Mouse (Mus musculus) heart, postnatal 4 days (tissue): ENCODE data around the gene Gm20532. TPM values are rescaled to one million over a fixed set of nuclear protein-coding genes. Genes with fewer than 3 reads are reported as not detected.

Experiments
- DNase-seq: peaks from one replicate; pipeline ENCODE4 v3.0.0; 2021
- total RNA-seq, 2 experiments: library from RNA; stranded (reverse); gene quantifications; 2 replicates each; pipeline ENCODE4 v1.2.3; 2021

Gene Gm20532
- total RNA-seq, 2 experiments from 2014 or later, result not detected

DNA sequence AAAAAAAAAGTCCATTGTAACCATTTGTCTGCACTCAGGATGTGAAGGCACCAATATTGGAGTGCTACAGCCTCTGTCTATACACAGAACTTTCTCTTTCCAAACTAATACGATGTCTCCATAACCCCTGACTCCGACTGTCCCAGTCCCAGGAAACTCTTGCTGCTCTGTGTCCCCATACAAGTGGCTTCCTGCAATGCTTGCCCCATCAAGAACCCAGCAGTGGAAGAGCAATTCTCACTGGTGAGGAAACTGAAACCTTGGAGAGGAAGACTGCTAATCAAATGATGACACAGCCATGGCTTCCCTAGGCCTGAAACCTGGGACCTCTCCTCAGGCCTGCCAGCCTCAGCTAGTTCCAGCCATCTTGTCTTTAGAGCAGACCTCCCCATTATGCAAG, 11.4 kb downstream of the Gm20532 start:
- no peak for DNase-seq

DNA sequence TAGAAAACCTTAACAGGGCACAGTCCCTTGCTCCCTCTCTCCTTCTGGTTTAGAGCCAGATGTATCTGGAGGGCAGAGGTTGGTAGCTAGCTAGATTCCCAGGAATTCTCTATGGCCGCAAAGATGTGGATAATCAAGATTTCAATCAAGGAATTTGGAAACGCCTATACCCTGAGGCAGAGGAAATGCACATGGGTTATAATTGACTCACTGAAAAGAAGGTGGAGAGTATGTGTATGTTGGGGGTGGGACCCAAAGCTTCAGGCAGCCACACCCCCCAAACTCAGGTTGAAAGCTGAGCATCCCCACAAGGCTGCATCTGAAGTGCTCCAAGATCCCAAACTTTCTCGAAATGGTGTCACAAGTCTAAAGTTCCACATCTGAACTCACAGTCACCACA, 12.0 kb downstream of the Gm20532 start:
- no peak for DNase-seq

DNA sequence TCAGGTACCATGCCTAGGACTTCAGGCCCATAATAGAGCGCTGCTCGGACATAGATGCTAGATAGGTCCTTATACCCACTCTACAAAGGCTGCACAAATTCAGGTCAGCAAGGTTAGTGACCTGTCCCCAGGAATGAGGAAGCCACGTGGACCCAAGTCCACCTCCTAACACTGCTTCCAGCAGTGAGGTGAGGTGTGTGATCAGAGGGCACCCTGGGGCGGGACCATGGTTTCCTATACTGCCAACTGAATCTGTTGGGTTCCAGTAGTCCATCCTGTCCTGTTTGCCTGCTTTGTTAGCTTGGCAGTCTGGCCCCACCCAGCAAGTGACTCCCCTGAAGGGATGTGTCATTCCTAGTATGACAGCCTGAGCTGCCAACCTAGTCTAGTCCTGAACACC, 13.5 kb downstream of the Gm20532 start:
- DNase-seq, result no peak

DNA sequence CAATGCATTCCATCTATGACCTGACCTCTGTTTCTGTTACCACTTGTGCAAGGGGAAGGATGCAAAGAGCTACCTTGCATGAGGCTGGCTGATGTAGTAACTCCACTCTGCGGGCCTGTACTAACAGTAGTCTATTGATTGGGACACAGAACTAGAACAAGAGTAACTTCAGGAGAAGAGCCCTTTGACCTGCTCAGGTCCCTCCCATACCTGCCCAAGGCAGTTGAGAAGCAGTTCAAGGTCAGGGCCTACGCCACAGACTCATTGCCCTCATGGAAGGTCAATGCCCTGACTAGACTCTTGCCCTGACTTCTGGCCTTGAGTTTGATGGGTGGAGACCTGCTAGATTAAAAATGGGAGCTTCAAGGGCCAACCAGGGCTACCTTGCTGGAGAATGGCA, 14.2 kb downstream of the Gm20532 start:
- no peak for DNase-seq

DNA sequence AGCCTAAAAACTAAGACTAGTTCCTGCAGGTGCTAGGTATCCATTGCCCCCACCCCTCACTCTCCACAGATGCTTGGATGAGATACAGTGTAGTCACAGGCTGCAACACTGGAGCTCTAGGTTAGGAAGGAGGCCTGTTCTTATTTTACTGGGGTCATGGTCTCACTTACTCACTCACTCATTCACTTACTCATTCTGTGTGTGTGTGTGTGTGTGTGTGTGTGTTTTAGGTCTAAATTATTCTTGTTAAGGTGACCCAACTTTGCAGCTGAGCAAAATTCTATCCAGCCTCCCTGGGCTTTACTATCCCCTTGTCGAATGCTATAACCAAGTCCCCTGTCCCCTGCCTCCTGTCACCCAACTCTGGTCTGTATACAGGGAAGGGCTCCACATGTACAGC, 15.2 kb downstream of the Gm20532 start:
- DNase-seq, result no peak

DNA sequence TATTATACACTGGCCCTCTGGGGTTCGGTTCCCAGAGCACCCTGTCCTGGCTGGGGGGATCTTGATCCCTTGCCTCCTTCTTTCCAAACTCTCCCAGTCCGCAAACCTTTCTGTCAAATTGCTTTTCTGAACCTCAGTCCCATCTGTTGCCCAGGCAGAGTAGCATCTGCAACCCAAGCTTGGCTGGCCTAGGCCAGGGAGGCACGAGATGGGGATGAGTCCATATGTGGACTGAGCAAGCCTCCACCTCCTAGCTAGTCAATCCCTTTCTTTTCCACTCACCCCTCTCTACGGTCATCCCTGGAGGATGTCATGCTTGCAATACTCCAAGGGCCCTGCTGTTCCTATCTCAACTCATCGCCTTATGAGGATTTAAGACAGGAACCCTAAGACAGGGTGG, 16.2 kb downstream of the Gm20532 start:
- no peak for DNase-seq

DNA sequence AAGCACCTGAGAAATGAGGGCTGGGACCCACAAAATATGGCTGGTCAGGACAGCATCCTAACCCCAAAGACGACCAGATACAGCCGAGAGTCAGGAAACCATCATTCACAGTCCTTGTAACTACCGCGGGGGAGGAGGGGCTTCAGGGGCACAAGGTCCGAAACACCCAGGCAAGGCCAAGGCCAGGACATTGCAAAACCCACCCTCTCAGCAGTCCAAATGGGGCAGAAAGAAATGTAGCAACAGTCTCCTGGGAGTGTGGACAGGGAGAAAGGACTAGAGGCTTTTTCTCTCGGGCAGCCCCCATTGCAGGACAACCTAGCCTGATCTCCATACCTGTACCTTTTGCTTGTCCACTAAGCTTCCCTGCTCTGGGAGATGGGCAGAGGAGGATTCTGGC, 16.7 kb downstream of the Gm20532 start:
- no peak for DNase-seq

DNA sequence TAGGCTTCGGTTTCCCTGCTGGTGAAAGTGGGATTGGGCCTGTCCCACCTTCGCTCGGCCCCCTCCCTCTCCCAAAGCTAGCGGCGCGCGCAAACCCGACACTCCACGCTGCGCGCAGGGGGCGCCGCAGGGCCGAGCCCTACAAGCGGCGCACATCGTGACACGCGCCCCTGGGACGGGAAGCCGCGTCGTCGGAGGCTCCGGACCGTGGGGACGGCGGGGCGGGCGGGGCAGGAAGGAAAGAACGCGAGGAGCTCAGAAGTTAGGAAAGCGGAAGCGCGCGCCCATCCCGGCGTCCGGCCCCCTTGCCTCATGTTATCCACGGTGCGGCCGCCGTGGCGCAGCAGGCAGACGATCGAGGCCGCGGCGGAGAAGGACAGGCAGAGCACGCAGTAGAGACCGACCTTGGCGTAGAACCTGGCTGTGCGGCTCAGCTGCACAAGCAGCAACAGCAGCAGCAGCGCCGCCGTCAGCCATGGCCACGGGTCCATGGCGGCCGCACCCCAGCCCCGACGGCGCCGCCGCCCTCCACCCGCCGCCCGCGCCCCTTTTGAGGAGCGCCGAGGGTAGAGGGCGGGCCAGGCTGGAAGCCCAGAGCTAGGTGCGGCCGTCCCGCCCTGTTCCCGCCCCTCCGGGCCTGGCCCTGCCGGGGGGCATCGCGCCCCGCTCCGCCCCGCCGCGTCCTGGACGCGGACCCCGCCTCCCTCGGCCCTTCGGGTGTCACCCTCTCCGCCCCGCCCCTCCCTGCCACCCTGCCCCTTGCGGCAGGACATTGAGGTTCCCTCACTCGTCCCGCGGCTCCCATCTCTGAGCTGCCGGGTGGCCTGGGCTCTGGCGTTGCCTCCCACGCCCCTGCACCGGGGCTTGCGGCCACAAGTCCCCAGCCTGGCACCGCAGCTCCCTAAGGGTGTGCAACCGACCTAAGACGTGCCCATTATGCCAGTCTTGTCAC, 17.6 kb downstream of the Gm20532 start, which contains the start of gene Agpat2:
Gene Agpat2 (minus strand): TSS at position 698 of the 952 bp plus-strand sequence.
- DNase-seq, result peak; percentile 86

DNA sequence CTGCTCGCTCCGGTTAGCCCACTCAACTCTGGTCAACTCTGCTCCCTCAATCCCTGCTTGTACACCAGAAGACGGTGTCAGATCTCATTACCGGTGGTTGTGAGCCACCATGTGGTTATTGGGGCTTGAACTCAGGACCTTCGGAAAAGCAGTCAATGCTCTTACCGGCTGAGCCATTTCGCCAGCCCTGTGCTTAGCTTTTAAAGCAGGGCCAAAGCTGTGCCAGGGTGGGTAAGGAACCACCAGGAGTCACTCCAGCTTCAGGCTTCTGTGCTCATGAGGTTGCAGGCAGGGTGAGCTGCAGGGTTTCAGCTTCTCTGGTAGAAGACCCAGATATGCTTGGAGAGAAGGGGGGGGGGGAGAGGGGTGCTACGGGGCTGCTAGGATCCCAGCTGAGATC, 18.9 kb downstream of the Gm20532 start:
- DNase-seq, result no peak

DNA sequence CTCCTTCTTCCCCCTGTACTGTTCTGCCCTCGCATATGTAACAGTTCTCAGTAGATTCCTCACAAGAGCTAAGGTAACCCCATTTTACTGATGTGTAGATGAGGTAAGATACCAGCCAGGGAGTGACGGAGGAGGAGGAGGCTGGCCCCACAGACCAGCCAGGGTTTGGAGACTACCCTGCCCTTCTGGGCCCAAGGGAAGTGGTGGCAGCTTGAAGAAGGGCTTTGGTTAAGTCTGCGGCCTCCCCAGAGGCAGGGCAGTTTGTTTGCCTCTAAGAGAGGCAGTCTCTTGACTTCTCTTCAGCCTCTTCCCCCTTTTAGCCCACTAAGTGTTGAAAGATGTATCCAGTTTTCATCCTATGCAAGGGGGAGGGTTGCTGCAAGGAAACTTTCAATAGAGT, 20.1 kb downstream of the Gm20532 start:
- DNase-seq, result no peak

DNA sequence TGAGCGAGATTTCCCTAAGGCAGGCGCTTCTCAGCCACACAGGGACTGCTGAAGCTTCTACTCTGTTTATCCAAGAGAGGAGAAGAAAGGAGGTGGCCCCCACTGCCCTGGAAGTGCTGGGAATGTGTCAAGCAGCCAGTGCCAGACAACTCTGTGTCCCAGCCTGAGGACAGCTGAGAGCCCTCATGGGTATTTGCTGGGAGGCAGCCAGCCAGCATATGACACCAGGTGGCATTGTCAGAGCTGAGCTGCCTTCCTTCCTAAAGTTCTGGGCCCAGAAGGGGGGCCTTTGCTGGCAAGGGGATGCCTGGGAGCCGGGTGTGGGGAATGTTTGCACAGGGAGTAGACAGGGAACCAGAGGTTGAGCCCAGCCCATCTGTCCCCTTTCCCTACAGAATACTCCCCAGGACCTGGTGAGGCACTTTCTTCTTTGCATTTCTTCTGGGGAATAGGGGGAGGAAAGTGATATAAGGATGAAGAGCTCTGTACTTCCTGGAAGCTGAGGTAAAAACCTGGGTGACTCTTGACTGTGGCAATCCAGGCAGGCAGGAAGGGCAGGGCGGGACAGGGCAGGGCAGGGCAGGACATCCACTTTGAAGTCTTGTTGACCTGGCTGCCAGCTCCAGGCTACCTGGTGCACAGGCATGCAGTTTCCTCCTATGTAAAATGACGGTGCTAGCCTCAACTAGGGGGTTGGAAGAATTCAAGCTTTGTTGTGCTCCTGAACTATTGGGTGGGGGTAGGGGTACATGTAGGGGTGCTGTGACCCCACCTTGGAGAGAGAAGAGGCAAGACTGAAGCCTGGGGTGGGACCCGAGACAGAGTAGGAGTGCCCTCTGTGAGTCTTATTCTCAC, 20.8 kb downstream of the Gm20532 start:
- DNase-seq, result peak; percentile 79

DNA sequence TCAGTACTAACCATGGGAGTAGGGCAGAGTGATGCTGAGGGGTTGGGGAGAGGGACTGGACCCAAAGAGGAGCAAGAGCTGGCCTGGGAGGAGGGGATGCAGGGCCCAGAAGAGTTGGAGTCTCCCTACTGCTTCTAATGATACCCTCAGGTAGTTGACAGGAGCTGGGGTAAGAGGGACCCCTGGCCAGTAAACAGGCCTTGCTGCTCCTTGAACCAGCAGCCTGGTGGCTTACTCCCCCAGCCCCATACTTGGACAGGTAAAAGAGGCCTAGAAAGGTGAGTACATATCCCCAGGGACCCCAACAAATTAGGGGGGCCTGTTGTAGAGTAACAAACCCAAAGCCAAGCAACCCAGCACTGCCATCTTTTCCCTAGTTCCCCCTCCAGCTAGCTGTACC, 22.3 kb downstream of the Gm20532 start:
- DNase-seq, result no peak

DNA sequence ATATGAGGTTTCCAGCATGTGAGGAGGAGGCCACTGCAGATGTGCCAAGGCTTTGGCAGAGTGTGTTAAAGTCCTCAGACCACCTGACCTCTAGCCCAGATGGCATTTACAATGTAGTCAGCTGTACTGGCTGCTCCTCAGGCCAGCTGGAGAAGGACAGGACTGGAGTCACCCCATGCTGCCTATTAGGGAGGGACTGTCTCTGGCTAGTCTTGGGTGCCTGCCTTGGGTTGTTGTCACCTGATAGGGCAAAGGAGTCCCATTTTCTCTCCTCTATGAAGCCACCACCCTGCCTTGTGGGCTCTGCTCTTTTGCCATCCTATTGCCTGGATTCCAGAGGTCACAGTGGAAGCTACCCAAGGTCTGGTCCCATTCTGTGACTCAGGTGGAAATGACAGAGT, 22.8 kb downstream of the Gm20532 start:
- DNase-seq, result peak; percentile 42

DNA sequence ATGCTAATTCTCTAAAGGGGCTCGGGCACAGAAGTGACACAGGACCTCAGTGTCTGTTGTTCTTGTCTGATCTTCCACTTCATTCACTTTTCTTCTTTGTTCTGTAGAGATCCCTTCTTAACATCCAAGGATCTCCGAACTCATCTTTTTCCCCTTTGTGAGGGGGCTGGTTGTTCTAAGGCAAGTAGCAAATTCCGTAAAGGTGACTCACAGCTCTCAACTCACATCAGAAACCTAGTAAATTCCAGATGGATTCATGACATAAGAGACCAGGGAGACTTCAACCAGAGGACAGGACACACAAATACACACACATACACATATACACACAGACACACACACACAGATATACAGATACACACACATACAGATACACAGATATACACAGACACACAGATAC, 24.1 kb downstream of the Gm20532 start:
- DNase-seq, result no peak

DNA sequence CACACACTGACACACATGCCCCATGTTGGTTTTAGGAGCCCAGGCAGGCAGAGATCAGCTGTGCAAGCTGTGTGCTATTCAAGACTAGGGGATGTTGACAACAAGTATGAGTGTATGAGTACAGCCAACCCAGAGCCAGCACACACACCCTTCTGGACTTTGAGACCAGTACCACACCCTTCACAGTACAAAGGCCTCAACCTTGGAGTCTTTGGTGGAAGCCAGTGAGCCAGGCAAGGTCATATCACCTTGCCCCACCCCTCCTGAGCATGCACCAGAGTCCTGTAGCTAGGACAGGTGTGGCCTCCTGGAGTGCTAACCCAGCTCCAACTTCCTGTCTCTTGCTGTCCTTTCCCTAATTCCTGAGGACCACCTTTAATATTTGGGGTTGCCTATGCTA, 24.6 kb downstream of the Gm20532 start:
- no peak for DNase-seq

DNA sequence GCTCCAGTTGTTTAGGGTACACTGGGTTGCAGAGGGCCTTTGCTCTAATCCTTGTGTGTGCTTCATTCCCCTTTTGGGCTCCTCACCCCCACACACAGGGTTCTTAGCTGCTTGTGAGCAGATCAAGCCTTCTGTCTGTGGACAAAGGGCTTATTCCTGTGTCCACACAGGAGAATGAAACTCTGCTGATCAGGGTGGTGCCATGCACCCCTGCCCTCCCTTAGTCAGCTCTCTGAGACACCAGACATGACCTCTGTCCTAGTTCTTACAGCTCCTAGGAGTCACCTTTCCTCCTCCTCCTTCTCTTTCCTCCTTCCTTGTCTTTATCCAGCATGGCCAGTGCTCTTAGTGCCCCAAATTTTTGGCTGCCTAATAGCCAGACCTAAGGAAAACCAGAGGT, 25.5 kb downstream of the Gm20532 start:
- no peak for DNase-seq

DNA sequence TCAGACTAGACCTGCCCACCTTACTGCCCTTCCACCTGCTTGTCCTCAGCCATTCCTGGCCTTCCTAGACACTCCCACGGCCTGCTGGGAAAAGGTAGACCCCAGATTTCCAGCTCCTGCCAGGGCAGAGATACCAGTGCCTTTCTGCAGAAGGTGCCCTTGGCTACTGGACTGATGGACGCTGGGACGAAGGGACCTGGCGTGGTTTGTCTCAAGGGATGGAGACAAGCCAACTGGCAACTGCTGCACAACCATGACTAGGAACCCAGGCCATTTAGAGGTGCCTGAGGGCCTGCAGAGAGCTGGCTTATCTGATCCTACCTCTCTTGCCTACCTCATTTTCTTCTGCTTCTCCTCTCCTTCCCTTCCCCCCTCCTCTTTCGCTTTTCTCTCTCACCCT, 28.5 kb downstream of the Gm20532 start:
- DNase-seq, result peak; percentile 39

DNA sequence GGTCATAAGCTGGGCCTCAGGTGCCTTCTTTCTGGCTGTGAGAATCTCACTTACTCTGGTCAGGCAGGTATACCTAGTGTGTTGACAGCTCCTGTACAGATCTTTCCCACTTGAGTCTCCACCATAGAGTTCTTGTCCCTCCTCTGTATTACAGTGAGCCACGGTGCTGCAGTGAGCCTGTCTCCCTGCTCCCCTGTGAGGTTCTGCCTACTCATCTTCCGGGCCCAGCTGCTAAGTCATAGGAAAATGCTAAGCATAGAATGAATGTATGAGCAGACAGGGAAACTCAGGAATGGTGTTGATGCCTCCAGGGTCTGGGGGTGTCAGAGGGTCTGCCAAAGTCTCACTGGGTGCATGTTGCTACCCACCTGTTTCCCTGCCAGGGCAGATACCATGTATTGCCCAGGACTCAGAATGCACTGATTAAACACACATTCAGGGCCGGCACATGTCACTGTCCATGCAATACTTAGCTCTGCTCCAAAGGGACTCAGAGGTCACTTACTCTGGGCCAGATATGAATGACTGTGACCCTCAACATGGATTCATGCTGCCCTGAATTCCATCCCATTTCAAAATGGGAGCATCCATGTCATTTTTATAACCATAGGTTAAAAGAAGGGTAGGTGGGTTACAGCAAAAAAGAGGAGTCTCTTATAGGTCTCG, 29.2 kb downstream of the Gm20532 start:
- no peak for DNase-seq

DNA sequence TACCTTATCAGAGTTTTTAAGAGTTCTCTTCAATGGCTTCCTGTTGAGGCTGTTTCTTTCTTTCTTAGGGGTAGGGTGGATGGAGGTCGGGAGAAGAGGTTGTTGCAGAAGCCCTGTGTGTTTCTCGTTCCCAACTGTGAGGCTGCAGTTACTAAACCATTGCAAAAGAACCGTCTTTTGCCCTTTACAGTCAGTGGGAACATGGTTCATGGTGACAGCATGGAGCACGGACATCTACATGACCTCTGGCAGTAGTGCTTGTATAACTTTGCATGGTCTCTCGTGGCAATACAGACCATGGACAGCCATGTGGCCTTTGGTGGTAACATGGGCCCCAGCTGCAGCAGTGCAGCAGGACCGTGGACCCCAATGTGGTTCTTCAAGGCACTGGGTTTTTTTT, 30.9 kb downstream of the Gm20532 start:
- DNase-seq, result no peak

DNA sequence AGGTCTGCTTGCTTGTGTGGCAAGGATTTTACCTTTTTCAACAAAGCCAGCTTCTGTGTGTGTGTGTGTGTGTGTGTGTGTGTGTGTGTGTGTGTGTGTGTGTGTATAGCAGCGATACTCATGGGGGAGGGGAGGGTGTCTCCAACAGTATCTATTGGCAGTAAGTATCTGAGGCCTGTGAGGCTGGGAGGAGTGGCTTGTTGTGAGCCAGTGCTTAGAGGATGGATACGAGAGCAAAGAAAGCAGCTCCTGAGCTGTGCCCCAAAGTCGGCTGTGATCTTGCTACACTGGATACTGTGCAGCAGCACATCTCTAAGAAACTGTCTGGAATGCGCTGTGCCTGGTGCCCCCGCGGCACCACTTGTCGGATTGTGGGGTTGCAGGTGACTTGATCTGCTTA, 31.5 kb downstream of the Gm20532 start:
- DNase-seq, result no peak

DNA sequence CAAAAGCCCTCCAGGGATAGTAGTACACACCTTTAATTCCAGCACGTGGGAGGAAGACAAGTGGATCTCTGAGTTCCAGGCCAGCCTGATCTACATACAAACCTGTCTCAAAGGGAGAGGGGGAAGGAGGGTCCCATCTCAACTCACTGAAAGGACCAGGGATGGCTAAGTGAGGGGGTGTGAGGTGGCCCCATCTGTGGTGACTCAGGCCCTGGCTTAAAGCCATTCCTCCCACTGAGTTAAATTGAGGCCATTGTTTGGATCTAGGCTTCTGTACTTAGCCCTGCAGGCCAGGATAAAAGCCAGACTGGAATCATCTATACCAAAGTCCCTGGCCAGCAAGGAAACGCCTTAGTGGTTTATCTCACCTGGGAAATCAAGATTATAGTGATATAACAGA, 34.8 kb downstream of the Gm20532 start:
- no peak for DNase-seq

DNA sequence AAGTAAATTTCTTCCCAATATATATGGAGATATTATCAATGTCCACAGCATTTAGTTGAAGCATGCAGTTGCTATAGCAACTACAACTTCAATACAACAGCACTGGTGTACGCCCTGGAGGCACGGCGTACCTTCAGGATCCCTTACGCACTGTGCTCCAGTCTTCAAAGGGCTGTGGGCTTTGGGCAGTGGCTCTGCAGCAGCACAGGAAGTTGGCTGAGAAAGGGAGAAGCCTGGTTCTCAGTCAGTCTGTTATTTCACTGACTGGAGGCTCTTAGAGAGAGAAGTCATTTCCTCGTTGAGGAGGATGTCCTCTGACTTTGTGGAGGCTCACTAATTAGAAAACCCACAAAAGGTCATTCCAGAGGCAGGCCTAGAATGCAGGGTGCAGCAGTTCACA, 36.5 kb downstream of the Gm20532 start:
- no peak for DNase-seq

DNA sequence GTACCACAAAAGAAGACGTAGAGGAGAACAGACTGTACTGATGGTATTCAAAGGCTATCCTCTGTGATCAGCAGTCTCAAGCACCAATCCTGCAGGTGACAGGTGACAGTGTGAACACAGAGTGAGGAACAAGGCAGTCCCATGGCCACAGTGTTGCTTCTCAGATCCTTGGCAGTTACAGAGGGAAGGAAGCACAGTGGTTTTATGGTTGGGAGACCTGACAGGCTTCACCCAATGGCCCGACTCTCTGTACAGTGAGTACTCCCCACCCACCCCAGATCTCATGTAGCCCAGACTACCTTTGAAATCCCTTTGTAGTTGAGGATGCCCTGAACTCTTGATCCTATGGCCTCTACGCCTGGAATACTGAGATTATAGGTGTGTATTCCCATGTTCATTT, 39.0 kb downstream of the Gm20532 start:
- DNase-seq, result no peak
